In the genomic region with DNA sequence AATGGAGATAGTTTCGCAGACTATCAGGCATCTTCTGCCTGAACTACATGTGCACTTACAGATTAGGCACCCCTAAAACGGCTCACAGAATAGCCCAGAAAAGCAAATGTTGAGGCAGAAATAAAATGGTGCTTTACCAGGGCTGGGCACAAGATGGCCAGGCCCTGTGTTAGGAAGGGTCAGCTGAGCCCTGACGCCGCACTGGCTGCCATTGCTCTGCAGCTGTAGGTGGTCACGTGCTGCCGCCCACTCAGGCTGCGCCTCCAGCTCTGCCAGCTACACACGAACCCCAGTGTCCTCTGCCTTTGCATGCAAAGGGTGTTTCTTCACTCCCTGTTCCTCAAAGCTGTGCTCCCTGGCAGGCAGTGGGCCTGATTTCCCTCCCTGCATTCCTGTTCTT, we compare ENCODE assay signal across 11 mouse cellular contexts. TPM values are rescaled to one million over a fixed set of nuclear protein-coding genes. Genes with fewer than 3 reads are reported as not detected.
DNase-seq lines count a peak whose midpoint lies in the region; ATAC-seq and TF ChIP-seq lines count a peak whose summit lies in the region.
"Had no signal": no experiment of that assay in that cellular context is flagged by ENCODE, and none has a peak within 500 bp of the region (broad histone marks: within the 10 kb centered on the region; RNA-seq: fewer than 3 reads in every experiment).

No protein-coding gene starts in this region.

- no peaks in the 10 kb centered on the region for H3K36me3 ChIP-seq in forebrain, embryonic 13.5 days (ENCODE audit: poor library complexity, severe bottlenecking)
- H3K36me3 ChIP-seq in forebrain, embryonic 12.5 days (replicated peaks) = no peaks in the 10 kb centered on the region
- no peaks in the 10 kb centered on the region for H3K36me3 ChIP-seq in hindbrain, embryonic 15.5 days
- no peaks in the 10 kb centered on the region for H3K36me3 ChIP-seq in limb, embryonic 10.5 days
- no peaks in the 10 kb centered on the region for H3K36me3 ChIP-seq in thymus, adult 2 months (ENCODE audit: control insufficient read depth, insufficient read depth, low read length)
- H3K36me3 ChIP-seq in kidney, embryonic 15.5 days = no peaks in the 10 kb centered on the region
- H3K36me3 ChIP-seq: limb, embryonic 15.5 days had no signal

- TF ChIP-seq POLR2A in thymus, adult 2 months (IDR thresholded peaks at IDR 0.05; ENCODE audit: control insufficient read depth, extremely low read depth, insufficient read depth, low read length, poor library complexity) = no peak

- no peaks in the 10 kb centered on the region for H3K9me3 ChIP-seq in forebrain, embryonic 13.5 days (replicated peaks)
- H3K9me3 ChIP-seq in forebrain, embryonic 12.5 days = no peaks in the 10 kb centered on the region
- no peaks in the 10 kb centered on the region for H3K9me3 ChIP-seq in hindbrain, embryonic 15.5 days
- no peaks in the 10 kb centered on the region for H3K9me3 ChIP-seq in limb, embryonic 10.5 days (replicated peaks)
- no peaks in the 10 kb centered on the region for H3K9me3 ChIP-seq in kidney, embryonic 15.5 days (replicated peaks)
- H3K9me3 ChIP-seq: limb, embryonic 15.5 days had no signal

- peak overlapping the region; percentile 86; the same call in 1 of the 2 replicates for H3K4me2 ChIP-seq in forebrain, embryonic 13.5 days
- H3K4me2 ChIP-seq in forebrain, embryonic 12.5 days = no peak overlapping the region
- H3K4me2 ChIP-seq in hindbrain, embryonic 15.5 days = peak overlapping the region; percentile 84
- no peak overlapping the region for H3K4me2 ChIP-seq in kidney, embryonic 15.5 days

- ATAC-seq in forebrain, embryonic 13.5 days = 0 out of 2 replicates have a peak, but pooled peaks have one; percentile 34
- ATAC-seq in forebrain, embryonic 12.5 days (ENCODE audit: low FRiP score) = no peak
- peak; percentile 59 for ATAC-seq in hindbrain, embryonic 15.5 days (ENCODE audit: low FRiP score, low read depth)
- no peak for ATAC-seq in kidney, embryonic 15.5 days (replicated peaks; ENCODE audit: low FRiP score)

- no peak overlapping the region for H3K9ac ChIP-seq in forebrain, embryonic 13.5 days
- no peak overlapping the region for H3K9ac ChIP-seq in forebrain, embryonic 12.5 days
- H3K9ac ChIP-seq in hindbrain, embryonic 15.5 days = 0 out of 2 replicates have a peak overlapping the region, but pooled peaks have one; percentile 87
- H3K9ac ChIP-seq in kidney, embryonic 15.5 days = no peak overlapping the region
- H3K9ac ChIP-seq: limb, embryonic 15.5 days had no signal

- TF ChIP-seq CTCF in thymus, adult 2 months (IDR thresholded peaks at IDR 0.05; ENCODE audit: borderline replicate concordance, control insufficient read depth, extremely low read depth, insufficient read depth, low read length, poor library complexity) = no peak

- DNase-seq in limb, embryonic 10.5 days (ENCODE audit: low spot score) = peak; percentile 31
- peak; percentile 64 to 66 for DNase-seq in right cerebral cortex, postnatal 36 days (ENCODE audit: low spot score in 2 of 2)
- DNase-seq in thymus, adult 2 months = no peak
- DNase-seq in lung, postnatal 25 days (ENCODE audit: low spot score) = no peak

- 40% methylated on average over 8 of the region's 8 CpGs for WGBS in forebrain, embryonic 13.5 days
- 49% methylated on average over 8 of the region's 8 CpGs for WGBS in forebrain, embryonic 12.5 days
- 38% methylated on average over 8 of the region's 8 CpGs for WGBS in hindbrain, embryonic 15.5 days
- 59% methylated on average over 8 of the region's 8 CpGs for WGBS in limb, embryonic 10.5 days
- 91% methylated on average over 8 of the region's 8 CpGs for whole genome bisulfite sequencing in thymus, adult 2 months
- WGBS in kidney, embryonic 15.5 days = 66% methylated on average over 8 of the region's 8 CpGs

- H3K4me3 ChIP-seq in forebrain, embryonic 13.5 days = no peak overlapping the region
- H3K4me3 ChIP-seq in forebrain, embryonic 12.5 days (replicated peaks) = no peak overlapping the region
- peak overlapping the region; percentile 57; the same call in 1 of the 2 replicates for H3K4me3 ChIP-seq in hindbrain, embryonic 15.5 days
- no peak overlapping the region for H3K4me3 ChIP-seq in limb, embryonic 10.5 days
- no peak overlapping the region for H3K4me3 ChIP-seq in thymus, adult 2 months (ENCODE audit: control insufficient read depth, insufficient read depth, low read length)
- no peak overlapping the region for H3K4me3 ChIP-seq in kidney, embryonic 15.5 days (replicated peaks)

- peaks cover 17% of the 10 kb centered on the region for H3K4me1 ChIP-seq in forebrain, embryonic 13.5 days
- H3K4me1 ChIP-seq in forebrain, embryonic 12.5 days = peaks cover 13% of the 10 kb centered on the region
- peaks cover 33% of the 10 kb centered on the region for H3K4me1 ChIP-seq in hindbrain, embryonic 15.5 days (replicated peaks)
- H3K4me1 ChIP-seq in limb, embryonic 10.5 days = peaks cover 10% of the 10 kb centered on the region
- no peaks in the 10 kb centered on the region for H3K4me1 ChIP-seq in thymus, adult 2 months (replicated peaks; ENCODE audit: control insufficient read depth, insufficient read depth, low read length)
- peaks cover 13% of the 10 kb centered on the region for H3K4me1 ChIP-seq in kidney, embryonic 15.5 days

- H3K27me3 ChIP-seq in forebrain, embryonic 13.5 days = peaks cover 53% of the 10 kb centered on the region
- peaks cover 62% of the 10 kb centered on the region for H3K27me3 ChIP-seq in forebrain, embryonic 12.5 days
- H3K27me3 ChIP-seq in hindbrain, embryonic 15.5 days = 0 out of 2 replicates have a peak, but pooled peaks cover 3% of the 10 kb centered on the region
- peaks cover 79% of the 10 kb centered on the region for H3K27me3 ChIP-seq in limb, embryonic 10.5 days (ENCODE audit: low read depth, poor library complexity, severe bottlenecking)
- H3K27me3 ChIP-seq in thymus, adult 2 months (ENCODE audit: control insufficient read depth, insufficient read depth, low read length) = no peaks in the 10 kb centered on the region; the same call in 1 of the 2 replicates
- H3K27me3 ChIP-seq in kidney, embryonic 15.5 days = peaks cover 70% of the 10 kb centered on the region

- H3K27ac ChIP-seq in forebrain, embryonic 13.5 days = peak overlapping the region; percentile 82; the same call in 1 of the 2 replicates
- no peak overlapping the region for H3K27ac ChIP-seq in forebrain, embryonic 12.5 days
- H3K27ac ChIP-seq in hindbrain, embryonic 15.5 days (replicated peaks) = peak overlapping the region; percentile 94
- no peak overlapping the region for H3K27ac ChIP-seq in limb, embryonic 10.5 days
- H3K27ac ChIP-seq in thymus, adult 2 months (ENCODE audit: control insufficient read depth, insufficient read depth, low read length) = no peak overlapping the region
- no peak overlapping the region for H3K27ac ChIP-seq in kidney, embryonic 15.5 days
- H3K27ac ChIP-seq: limb, embryonic 15.5 days had no signal

RNA-seq across cellular contexts. Expression of gene Dscam, which starts 0.9 kb away (rescaled TPM):
- polyA plus RNA-seq in forebrain, embryonic 13.5 days (2015; fragmentation: Nextera tagmentation; extraction: Ambion mirVana) = 3.5 and 3.8 TPM in 2 replicates
- 2.3 and 2.6 TPM in 2 replicates for polyA plus RNA-seq in forebrain, embryonic 12.5 days (2016; fragmentation: Nextera tagmentation; extraction: Ambion mirVana)
- polyA plus RNA-seq in hindbrain, embryonic 15.5 days (2015; fragmentation: Nextera tagmentation; extraction: Ambion mirVana) = 13.3 and 15.1 TPM in 2 replicates
- not detected in 2 replicates for polyA plus RNA-seq in limb, embryonic 10.5 days (2016; fragmentation: Nextera tagmentation; extraction: Ambion mirVana)
- 0.14 and 0.28 TPM in 2 replicates for polyA plus RNA-seq in thymus, adult 2 months (2012; rRNA removed)
- polyA plus RNA-seq in kidney, embryonic 15.5 days (2015; fragmentation: Nextera tagmentation; extraction: Ambion mirVana) = 0.06 TPM in 2 replicates
- polyA plus RNA-seq: C2C12; heart, embryonic 16.5 days had no signal

Comparison
In these comparisons a context has a peak if more than half of its experiments do, and no peak if none do; other contexts are left out.
1. ATAC-seq: peak in forebrain, embryonic 13.5 days (single experiment) and hindbrain, embryonic 15.5 days (single experiment); none in forebrain, embryonic 12.5 days (single experiment) and kidney, embryonic 15.5 days (single experiment).
2. H3K27ac ChIP-seq: peak in forebrain, embryonic 13.5 days (single experiment) and hindbrain, embryonic 15.5 days (single experiment); none in forebrain, embryonic 12.5 days (single experiment), limb, embryonic 10.5 days (single experiment), thymus, adult 2 months (single experiment) and kidney, embryonic 15.5 days (single experiment).
3. H3K4me2 ChIP-seq: peak in forebrain, embryonic 13.5 days (single experiment) and hindbrain, embryonic 15.5 days (single experiment); none in forebrain, embryonic 12.5 days (single experiment) and kidney, embryonic 15.5 days (single experiment).
4. DNase-seq: peak in limb, embryonic 10.5 days (single experiment) and right cerebral cortex, postnatal 36 days (2 of 2); none in thymus, adult 2 months (single experiment) and lung, postnatal 25 days (single experiment).